Mouse (Mus musculus) liver, embryonic 16.5 days (tissue): ENCODE results near the gene Sft2d1. TPM values are rescaled to one million over a fixed set of nuclear protein-coding genes. Genes with fewer than 3 reads are reported as not detected.
"Not testable (repeated sequence)": the region's sequence is repeated elsewhere in the genome, so short reads cannot be mapped to it uniquely, and the experiment has no call there.

Source experiments
- ATAC-seq: fragments of 200-750 bp; cut with Nextera tagmentation; 2 replicates; pipeline ENCODE4 v1.8.0; 2017; ENCODE audit warnings: low read depth, mild to moderate bottlenecking, moderate number of reproducible peaks, moderate library complexity
- H3K27ac ChIP-seq: fragments of 300-500 bp; sonication (generic); 2 replicates; pipeline ENCODE4 v1.5.1; 2014; ENCODE audit warnings: mild to moderate bottlenecking, low read length
- H3K27me3 ChIP-seq: fragments of 300-500 bp; sonication (generic); 2 replicates; pipeline ENCODE4 v1.6.1; 2014; ENCODE audit warnings: low read depth, low read length, mixed read lengths; ENCODE audit not compliant: control insufficient read depth, insufficient read depth
- H3K36me3 ChIP-seq: fragments of 300-500 bp; sonication (generic); 2 replicates; pipeline ENCODE4 v1.6.1; 2014; ENCODE audit warnings: mild to moderate bottlenecking; ENCODE audit not compliant: control insufficient read depth, insufficient read depth
- H3K4me1 ChIP-seq: fragments of 300-500 bp; sonication (generic); 2 replicates; pipeline ENCODE4 v1.6.1; 2014; ENCODE audit warnings: low read depth, low read length, mixed read lengths; ENCODE audit not compliant: control insufficient read depth
- H3K4me2 ChIP-seq: fragments of 300-500 bp; sonication (generic); 2 replicates; pipeline ENCODE4 v1.6.1; 2014; ENCODE audit warnings: low read depth, low read length, mixed read lengths
- H3K4me3 ChIP-seq: fragments of 300-500 bp; sonication (generic); 2 replicates; pipeline ENCODE4 v1.5.1; 2014; ENCODE audit warnings: low read depth, mild to moderate bottlenecking, low read length
- H3K9ac ChIP-seq: fragments of 300-500 bp; sonication (generic); 2 replicates; pipeline ENCODE4 v1.6.1; 2014; ENCODE audit warnings: low read depth, low read length
- H3K9me3 ChIP-seq: fragments of 300-500 bp; sonication (generic); replicated peaks from 2 replicates; pipeline ENCODE4 v1.6.1; 2016; ENCODE audit warnings: low read length; ENCODE audit not compliant: control insufficient read depth
- WGBS: fragments of 180-500 bp; shearing (Covaris S2); extraction: QIAGEN DNeasy Blood & Tissue Kit; methylation state at CpG from one replicate; pipeline ENCODE4 v1.1.7; 2014; ENCODE audit not compliant: insufficient replicate concordance; 5-methylcytosine and 5-hydroxymethylcytosine counted together
- polyA plus RNA-seq: library from polyadenylated mRNA; unstranded; fragments of >200 nt; fragmentation: Nextera tagmentation; extraction: Ambion mirVana; gene quantifications from 2 replicates; pipeline ENCODE4 v1.2.1, GENCODE M21; 2015

The Sft2d1 gene
- polyA plus RNA-seq, 1 experiment from 2014 or later, result 44.5 TPM

GRCm38 (mm10) chr17:8313976-8314375, 3.1 kb downstream of the Sft2d1 start:
- Histone ChIP-seq H3K36me3 (no peaks in the 10 kb centered on the region), H3K4me3 (no peak overlapping the region), H3K4me1 (peaks cover 21% of the 10 kb centered on the region), H3K27me3 (no peaks in the 10 kb centered on the region), H3K27ac (no peak overlapping the region), H3K9ac (no peak overlapping the region), H3K4me2 (no peak overlapping the region), H3K9me3 (no peaks in the 10 kb centered on the region)
- WGBS, result 53% methylated on average over 3 of the region's 3 CpGs
- ATAC-seq, result no peak

- Histone ChIP-seq H3K27me3 (no peaks in the 10 kb centered on the region), H3K4me2 (no peak overlapping the region), H3K4me3 (no peak overlapping the region), H3K36me3 (no peaks in the 10 kb centered on the region), H3K9me3 (no peaks in the 10 kb centered on the region), H3K4me1 (peaks cover 19% of the 10 kb centered on the region), H3K9ac (no peak overlapping the region), H3K27ac (no peak overlapping the region)
- ATAC-seq, result no peak
- 60% methylated on average over 1 of the region's 1 CpGs for WGBS
Observed at GRCm38 (mm10) chr17:8316251-8316650, 5.3 kb downstream of the Sft2d1 start.

DNA sequence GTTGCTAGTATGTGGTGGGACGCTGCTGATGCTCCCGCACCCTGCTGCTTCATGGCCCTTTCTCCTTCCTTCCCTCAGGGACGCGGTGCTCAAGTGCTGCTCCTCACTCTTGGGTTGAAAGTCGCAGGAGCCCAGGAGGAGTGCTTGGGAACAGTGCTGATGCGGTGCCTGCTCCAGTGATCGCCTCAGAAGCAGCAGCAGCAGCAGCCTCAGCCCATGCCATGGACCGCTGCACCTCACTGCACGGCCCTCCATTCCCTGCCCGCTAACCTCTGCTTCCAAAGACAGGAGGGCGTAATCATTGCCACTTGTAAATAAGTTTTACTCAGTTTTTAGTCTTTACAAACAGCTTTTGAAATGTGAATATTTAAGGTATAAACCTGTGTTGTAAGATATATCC, 16.0 kb downstream of the Sft2d1 start:
- H3K36me3 ChIP-seq, H3K27ac ChIP-seq, H3K9me3 ChIP-seq, ATAC-seq, H3K27me3 ChIP-seq, H3K4me2 ChIP-seq, H3K9ac ChIP-seq, H3K4me3 ChIP-seq, H3K4me1 ChIP-seq: not testable (repeated sequence)
- WGBS, result 87% methylated on average over 10 of the region's 11 CpGs

GRCm38 (mm10) chr17:8328511-8329174, 17.7 kb downstream of the Sft2d1 start:
- H3K9me3 ChIP-seq, result no peaks in the 10 kb centered on the region
- ATAC-seq, result no peak
- no peaks in the 10 kb centered on the region for H3K27me3 ChIP-seq
- H3K36me3 ChIP-seq, result peaks cover 5% of the 10 kb centered on the region
- no peak overlapping the region for H3K27ac ChIP-seq
- no peak overlapping the region for H3K9ac ChIP-seq
- 57% methylated on average over 7 of the region's 7 CpGs for WGBS
- H3K4me3 ChIP-seq, result no peak overlapping the region
- H3K4me1 ChIP-seq, result no peaks in the 10 kb centered on the region
- H3K4me2 ChIP-seq, result no peak overlapping the region

GRCm38 (mm10) chr17:8330602-8331001, 19.7 kb downstream of the Sft2d1 start:
- Histone ChIP-seq H3K9me3 (no peaks in the 10 kb centered on the region), H3K4me1 (no peaks in the 10 kb centered on the region), H3K27ac (no peak overlapping the region), H3K9ac (no peak overlapping the region), H3K4me3 (no peak overlapping the region), H3K27me3 (no peaks in the 10 kb centered on the region), H3K4me2 (no peak overlapping the region), H3K36me3 (peaks cover 5% of the 10 kb centered on the region)
- WGBS, result 50% methylated on average over 5 of the region's 5 CpGs
- ATAC-seq, result no peak

DNA sequence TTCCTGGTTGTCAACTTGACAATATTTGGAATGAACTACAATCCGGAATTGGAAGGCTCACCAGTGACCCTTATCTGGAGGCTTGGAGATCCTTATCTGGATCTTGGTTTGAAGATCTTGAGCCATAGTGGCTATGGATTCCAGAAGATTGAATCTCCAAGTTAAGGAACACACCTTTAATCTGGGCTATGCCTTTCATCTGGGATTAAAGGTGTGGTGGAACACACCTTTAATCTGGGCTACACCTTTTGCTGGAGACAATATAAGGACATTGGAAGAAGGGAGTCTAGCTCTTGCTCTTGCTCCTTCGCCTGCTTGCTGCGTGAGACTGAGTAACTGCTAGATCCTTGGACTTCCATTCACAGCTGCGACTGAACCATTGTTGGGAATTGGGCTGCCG, 26.3 kb downstream of the Sft2d1 start, which contains the start of gene Prr18:
Prr18 (plus strand) TSS at position 301 of the 400 bp plus-strand sequence.
- H3K9me3 ChIP-seq, H3K9ac ChIP-seq, H3K4me2 ChIP-seq, H3K4me3 ChIP-seq, H3K36me3 ChIP-seq, H3K4me1 ChIP-seq, ATAC-seq, H3K27ac ChIP-seq: not testable (repeated sequence)
- peaks cover 38% of the 10 kb centered on the region for H3K27me3 ChIP-seq
- no CpG with 5 or more reads among the region's 5 CpGs for WGBS

DNA sequence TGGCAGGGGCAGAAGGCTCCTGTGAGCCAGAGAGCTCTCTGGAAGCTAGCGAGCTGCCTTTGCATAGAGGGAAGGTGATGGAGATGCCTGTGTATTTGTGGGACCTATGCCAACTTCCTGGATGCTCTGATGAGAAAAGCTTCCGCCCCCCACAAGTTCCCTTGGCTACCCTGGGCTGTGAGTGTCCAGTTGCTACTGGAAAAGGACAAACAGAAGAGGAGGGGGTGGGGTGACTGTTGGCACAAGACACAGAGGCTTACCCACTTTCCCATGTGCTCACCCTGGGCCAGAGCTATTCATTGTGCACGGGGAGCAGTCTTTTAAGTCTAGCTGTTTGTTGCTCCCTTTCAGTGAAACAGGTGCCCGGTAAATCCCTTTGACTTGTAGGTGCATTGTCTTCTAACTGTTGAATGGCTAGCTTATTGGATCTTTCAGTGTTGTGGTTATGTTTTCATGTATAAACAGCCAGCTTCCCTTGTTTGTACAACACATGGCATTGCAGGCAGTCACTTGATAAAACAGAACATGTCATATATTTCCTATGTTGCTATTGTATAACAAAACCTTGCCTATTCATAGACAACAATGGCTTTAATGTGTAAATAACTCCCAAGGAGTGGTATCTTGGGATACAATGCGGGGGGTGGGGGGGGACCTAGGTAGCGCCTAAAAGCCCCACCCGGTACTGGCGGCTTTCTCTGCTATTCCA, 28.9 kb downstream of the Sft2d1 start:
- Histone ChIP-seq H3K4me1 (no peaks in the 10 kb centered on the region), H3K4me3 (no peak overlapping the region), H3K27ac (no peak overlapping the region), H3K9me3 (no peaks in the 10 kb centered on the region), H3K4me2 (no peak overlapping the region), H3K27me3 (peaks cover 44% of the 10 kb centered on the region), H3K36me3 (no peaks in the 10 kb centered on the region), H3K9ac (no peak overlapping the region)
- no peak for ATAC-seq
- WGBS, result 28% methylated on average over 8 of the region's 8 CpGs

DNA sequence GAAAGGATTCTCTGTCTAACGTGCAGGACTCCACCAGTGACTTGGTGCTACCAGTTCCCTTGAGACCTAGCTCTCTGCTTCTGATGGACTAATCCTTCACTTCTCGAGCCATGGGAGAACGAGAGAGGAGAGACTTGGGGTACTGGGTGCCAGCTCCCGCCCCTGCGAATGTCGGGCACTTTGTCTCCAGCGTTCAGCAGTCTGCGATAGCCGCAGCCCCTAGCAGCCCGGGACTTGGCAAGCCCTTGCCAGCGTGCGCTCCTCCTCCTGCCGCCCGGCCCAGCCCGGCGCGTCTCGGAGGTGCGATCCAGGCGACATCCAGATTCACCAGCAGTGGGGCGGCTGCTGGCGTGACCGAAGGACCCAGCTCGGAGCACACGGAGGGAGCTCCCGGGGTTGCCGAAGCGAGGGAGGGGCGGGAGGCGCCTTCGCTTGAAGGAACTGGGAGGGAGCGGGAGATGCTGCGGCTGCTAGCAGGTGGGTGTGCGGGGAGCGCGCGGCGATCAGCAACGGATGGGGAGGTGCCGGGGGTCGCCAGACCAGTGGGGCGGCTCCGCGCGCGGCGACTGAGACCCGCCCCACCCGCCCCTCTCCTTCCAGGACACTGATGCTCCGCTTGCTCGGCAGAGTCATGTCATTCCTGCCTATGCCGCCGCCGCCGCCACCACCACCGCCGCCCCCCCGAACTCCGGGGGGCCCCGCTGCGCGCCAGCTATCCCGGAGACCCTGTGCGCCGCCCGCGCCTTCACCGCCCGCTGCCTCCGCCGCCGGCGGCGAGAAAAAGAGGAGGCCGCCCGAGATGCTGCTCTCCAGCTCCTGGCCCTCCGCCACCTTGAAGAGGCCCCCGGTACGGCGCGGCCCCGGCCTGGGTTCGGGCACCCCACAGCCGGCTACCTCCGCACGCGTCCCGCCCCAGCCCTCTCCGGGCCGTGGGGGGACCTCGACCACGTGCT, 29.8 kb downstream of the Sft2d1 start:
- Histone ChIP-seq H3K4me1 (no peaks in the 10 kb centered on the region), H3K4me3 (peak overlapping the region; percentile 40), H3K36me3 (no peaks in the 10 kb centered on the region), H3K9me3 (no peaks in the 10 kb centered on the region), H3K4me2 (peak overlapping the region; percentile 57), H3K27ac (no peak overlapping the region), H3K9ac (no peak overlapping the region), H3K27me3 (peaks cover 44% of the 10 kb centered on the region)
- WGBS, result under 1% methylated on average over 67 of the region's 92 CpGs
- no peak for ATAC-seq
